Mouse (Mus musculus) thymus, postnatal 10 days (tissue): ENCODE data around the gene Dmrtc1c2.
"Not testable (repeated sequence)": the region's sequence is repeated elsewhere in the genome, so short reads cannot be mapped to it uniquely, and the experiment has no call there.

Source experiments
- DNase-seq, 2 experiments: peaks; one replicate each; pipeline ENCODE4 v3.0.0; 2021; ENCODE audit warnings: low spot score in 2 of 2

Gene Dmrtc1c2

GRCm38 (mm10) chrX:102854516-102854915 lies at the start of gene Dmrtc1c2:
Gene Dmrtc1c2 (minus strand): TSS chrX:102854616.
- DNase-seq = not testable (repeated sequence)

- no peak for DNase-seq
These were observed 13.5 kb upstream of the Dmrtc1c2 start, which contains the start of gene 1700031F05Rik for GRCm38 (mm10) chrX:102867871-102868270. Gene 1700031F05Rik (minus strand): TSS chrX:102867971.

GRCm38 (mm10) chrX:102812311-102812710 lies 42.1 kb downstream of the Dmrtc1c2 start:
- DNase-seq = no peak

- DNase-seq = not testable (repeated sequence)
These were observed 51.8 kb downstream of the Dmrtc1c2 start, which contains the start of gene Dmrtc1c1 for GRCm38 (mm10) chrX:102802663-102803062. Gene Dmrtc1c1 (plus strand): TSS chrX:102802963.
